Mouse (Mus musculus): ENCODE results near the gene Hist2h2ab.

GRCm38 (mm10) chr3:96268051-96268775, 48.5 kb downstream of the Hist2h2ab start, which contains the start of gene Hist2h3b:
- TF ChIP-seq CTCF (conservative IDR thresholded peaks at IDR 0.05; ENCODE audit: low read length): no peak
- no peak for TF ChIP-seq POU5F1 (IDR thresholded peaks at IDR 0.05; ENCODE audit: borderline replicate concordance, low read length)
- no peak for TF ChIP-seq NANOG (IDR thresholded peaks at IDR 0.05; ENCODE audit: borderline replicate concordance, low read length)
